Mouse (Mus musculus) adrenal gland, adult (tissue): Measurements from ENCODE around the gene Oxnad1.
A peak's percentile ranks its signal among the peaks of the same experiment; 100 is the strongest.
"Not testable (repeated sequence)": the region's sequence is repeated elsewhere in the genome, so short reads cannot be mapped to it uniquely, and the experiment has no call there.

Source experiments
- DNase-seq, 2 experiments: peaks; one replicate each; pipeline ENCODE4 v3.0.0; 2022 to 2023; ENCODE audit warnings: low spot score in 1 of 2; ENCODE audit not compliant: inconsistent age in 2 of 2

The Oxnad1 gene

DNA sequence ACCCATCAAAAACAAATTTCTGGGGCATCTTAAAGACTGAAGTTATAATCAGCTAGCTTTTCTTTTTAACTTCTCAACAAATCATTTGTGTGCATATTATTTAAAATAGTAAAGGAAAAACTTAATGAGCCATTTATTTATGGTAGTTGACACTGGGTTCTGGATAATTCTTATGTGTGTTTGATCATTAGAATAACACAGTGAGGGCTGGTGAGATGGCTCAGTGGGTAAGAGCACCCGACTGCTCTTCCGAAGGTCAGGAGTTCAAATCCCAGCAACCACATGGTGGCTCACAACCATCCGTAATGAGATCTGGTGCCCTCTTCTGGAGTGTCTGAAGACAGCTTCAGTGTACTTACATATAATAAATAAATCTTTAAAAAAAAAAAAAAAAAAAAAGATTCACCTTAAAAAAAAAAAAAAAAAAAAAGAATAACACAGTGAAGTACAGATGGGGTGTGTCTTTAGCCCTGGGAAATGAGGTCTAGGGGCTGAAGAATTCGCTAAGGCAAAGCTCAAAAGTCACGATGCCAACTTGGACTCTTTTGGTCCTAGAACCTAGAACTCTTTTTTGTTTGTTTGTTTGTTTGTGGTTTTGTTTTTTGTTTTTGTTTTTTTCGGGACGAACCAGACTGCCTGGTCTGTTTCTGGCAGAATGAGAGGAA is 2.5 kb downstream of the Oxnad1 start:
- not testable (repeated sequence) for DNase-seq

DNA sequence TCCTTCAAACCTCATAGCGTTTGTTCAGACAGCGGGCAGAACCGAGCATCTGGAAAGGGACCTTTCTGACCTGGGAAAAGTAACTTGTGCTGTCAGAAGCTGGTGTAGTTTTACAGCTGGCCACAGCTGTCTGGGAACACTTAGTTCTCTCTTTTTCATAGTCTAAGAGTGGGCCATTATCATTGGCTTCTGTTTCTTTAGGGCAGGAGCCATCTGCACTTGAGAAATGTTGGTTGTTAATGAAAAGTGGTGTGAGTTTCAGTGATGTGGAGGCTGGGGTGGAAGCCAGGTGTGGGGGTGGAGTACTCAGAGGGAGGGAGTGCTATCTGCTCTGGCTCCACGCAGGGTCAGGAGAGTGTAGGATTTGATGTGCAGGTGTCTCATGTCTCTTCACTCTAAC is 6.0 kb downstream of the Oxnad1 start:
- no peak for DNase-seq

DNA sequence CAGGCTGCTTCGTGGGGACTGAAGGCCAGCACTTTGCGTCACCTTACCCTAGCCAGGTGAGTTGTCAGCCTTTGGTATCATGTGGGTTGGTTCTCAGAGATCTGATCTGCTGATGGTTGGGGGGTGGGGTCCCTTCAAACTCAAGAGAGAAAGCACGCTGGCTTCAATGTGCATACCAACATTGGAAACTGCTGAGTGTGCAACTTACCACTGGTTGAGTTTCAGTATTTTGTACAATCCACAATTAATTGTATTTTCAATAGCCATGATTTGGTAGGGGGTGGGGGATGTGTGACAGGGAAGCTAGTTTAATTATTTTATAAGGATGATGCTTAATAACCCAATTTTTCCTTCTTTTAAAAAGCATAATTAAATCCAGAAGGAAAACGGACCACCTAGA is 6.5 kb downstream of the Oxnad1 start:
- no peak for DNase-seq

DNA sequence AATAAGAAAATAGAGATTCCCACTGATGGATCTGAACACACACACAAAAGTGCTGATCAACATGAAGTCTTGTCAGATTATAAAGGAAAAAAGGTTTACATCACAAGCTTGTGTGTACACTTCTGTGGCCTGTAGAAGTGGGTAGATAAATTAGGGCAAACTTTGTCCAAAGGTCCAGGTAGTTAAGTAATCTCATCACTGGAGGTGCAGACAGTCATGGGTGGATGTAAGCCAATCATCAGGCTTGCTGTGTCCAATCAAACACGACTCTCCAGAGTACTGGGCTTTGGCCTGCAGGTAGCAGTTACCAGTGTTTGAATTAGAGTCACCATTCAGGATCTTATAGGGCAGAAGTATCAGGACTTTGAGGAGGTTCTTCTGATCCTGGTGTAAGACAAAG is 7.8 kb downstream of the Oxnad1 start:
- DNase-seq: no peak

DNA sequence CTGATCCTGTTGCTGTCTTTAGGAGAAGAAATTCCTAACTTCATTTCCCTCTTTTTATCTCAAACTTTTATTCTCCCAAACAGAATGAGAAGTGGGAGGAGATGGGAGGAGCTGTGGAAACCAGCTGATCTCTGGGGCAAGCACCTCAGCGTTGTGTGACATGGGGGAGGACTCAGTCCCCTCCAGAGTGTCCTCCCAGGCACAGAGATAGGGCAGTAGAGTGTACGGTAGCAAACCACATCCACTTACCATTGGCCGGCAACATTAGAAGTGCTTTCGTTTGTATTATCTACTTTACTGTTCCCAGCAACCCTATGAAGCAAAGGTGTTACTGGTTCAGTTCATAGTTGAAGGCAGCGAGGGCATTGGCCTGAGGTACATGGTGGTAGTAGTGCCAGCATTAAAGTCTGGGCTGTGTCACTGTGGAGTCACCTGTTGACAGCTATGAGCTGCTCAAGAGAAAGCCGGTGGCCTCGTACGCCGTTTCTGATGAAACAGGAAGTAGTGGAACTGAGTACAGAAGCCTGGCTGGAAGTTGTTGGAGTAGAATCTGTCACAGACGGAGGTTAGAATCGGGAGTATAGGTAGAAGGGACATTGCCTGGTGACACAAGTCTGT is 8.4 kb downstream of the Oxnad1 start:
- DNase-seq: no peak

DNA sequence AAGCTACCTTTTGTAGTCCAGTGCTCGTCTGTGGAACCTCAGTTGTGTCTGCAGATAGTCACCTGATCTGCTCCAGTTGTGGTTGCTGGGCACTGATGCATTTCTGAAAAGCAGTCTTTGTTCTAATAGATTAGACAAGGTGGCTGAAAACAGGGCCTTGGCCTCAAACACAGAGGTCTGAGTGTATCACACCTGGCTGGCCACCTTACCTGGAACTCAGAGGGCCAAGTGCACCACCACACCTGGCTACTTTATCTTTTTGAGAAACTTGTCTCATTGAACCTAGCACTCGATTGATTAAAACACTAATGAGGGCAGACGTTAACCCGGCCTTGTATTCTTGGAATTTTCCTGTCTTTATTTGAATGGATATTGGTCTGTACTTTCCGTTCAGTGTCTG is 10.5 kb downstream of the Oxnad1 start:
- DNase-seq: no peak

DNA sequence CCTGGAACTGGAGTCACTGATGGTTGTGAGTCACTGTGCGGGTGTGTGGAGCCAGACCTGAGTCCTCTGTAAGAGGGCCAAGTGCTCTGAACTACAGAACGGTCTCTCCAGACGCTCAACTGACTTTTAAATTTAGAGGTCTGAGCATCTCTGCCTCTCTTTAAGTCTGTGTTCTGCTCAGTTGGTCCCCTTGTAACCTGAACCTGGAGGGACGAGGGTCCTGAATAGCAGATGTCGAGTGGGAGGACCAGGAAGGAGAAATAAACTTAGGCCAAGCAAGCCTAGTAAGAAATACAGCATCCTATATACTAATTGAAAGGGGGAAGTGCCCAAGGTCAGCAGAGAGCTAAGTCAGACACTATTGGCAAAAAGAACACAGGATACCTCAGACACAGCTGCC is 11.6 kb downstream of the Oxnad1 start:
- DNase-seq: no peak

DNA sequence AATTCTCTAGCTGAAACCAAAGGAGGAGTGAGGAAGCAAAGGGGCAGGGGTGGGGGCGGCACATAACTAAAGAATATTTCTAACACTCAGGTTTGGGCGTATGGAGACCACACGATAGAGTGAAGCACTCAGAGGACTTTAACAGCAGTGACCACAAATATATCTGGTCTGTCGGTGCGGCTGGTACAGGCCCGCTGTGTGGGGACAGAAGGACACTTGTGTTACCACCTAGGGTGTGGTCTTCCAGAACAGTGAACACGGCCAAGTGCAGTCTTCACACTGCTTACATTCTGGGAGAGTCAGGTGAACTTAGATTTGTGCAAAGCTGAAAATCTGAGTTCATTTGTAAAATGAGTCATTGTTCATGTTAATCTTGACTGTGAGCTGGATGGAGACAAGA is 12.5 kb downstream of the Oxnad1 start:
- no peak for DNase-seq

DNA sequence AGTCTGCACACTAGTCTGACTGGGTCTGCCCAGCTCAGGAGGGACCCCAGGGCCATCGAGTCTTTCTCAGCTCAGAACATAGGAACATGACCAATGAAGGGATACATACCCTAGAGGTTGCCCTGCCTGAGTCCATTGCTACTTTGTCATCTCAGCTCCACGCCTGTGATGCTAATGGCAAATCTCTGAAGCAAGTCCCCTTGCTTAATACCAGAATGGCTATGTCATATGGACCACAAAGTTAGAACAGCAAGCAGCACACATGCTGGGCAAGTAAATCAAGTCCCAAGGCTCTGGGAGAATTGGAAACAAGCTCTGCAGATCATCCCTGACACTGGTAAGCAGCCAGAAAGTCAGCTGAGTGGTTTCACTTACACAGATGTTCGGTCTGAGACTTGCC is 13.8 kb downstream of the Oxnad1 start:
- DNase-seq: no peak

DNA sequence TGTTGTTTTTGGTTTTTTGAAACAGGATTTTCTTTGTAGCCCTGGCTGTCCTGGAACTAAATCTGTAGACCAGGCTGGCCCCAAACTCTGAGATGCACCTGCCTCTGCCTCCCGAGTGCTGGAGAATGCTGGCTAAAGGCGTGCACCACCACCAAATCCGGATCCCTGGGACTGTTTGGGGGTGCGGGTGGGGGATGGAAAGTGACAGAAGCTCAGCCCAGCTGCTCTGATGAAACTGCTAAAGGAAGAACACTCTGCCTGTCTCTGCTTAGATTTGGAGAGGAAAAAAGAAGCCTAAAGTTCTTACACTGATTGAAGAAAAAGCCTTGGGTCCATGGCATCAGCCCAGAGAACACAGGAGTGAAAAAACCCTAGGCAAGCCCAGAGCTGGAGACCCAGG is 18.4 kb downstream of the Oxnad1 start:
- DNase-seq: no peak

DNA sequence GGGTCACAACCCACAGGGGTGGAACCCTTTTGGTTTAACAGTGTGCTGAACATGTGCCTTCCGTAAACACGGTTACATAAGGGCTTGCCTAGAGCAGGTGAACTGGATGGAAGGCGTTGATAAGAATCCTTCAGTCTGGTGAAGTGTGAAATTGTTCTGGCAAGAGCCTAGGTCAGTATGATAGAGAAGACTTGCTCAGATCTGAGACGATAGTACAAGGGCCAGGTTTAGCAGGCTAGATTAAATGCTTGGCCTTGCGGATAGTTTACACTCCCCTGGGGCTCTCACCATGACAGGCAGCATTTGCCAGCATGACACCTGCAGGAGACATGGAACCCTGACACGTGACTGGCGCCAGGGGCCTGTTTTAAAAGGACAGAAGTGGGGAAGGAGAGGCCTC is 20.5 kb downstream of the Oxnad1 start:
- no peak for DNase-seq

DNA sequence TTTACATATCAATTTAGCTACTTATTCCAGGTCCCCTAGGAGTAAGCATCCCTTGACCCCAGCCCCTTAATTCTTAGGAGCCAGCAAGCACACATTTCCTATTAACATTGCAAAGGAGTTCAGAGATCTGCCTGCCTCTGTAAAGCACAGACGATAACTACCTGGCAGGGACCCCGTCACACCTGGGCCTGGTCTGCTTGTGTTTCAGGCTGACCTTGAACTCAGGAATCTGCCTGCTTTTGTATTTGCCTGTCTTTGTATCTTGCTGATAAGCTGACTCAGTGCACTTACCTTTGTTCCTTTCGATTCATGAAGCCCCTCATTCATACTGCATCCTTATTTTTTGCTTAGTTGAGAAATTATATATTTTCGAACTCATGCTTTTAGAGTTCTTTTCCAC is 21.7 kb downstream of the Oxnad1 start:
- no peak for DNase-seq

DNA sequence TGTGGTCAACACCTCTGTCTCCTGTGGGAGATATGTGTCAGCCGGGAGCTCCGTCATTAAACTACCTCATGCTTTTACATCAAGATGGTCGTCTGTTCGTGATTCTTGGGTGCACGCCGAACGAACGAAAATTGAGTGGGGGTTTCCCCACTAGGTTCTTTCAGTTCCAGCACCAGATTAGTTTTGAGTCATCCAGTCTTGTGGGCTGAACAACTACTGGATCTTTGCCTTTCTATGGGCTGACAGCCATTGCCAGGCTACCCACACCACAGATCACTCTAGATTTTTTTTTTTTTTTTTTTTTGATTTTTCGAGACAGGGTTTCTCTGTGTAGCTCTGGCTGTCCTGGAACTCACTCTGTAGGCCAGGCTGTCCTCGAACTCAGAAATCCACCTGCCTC is 26.9 kb downstream of the Oxnad1 start:
- not testable (repeated sequence) for DNase-seq

DNA sequence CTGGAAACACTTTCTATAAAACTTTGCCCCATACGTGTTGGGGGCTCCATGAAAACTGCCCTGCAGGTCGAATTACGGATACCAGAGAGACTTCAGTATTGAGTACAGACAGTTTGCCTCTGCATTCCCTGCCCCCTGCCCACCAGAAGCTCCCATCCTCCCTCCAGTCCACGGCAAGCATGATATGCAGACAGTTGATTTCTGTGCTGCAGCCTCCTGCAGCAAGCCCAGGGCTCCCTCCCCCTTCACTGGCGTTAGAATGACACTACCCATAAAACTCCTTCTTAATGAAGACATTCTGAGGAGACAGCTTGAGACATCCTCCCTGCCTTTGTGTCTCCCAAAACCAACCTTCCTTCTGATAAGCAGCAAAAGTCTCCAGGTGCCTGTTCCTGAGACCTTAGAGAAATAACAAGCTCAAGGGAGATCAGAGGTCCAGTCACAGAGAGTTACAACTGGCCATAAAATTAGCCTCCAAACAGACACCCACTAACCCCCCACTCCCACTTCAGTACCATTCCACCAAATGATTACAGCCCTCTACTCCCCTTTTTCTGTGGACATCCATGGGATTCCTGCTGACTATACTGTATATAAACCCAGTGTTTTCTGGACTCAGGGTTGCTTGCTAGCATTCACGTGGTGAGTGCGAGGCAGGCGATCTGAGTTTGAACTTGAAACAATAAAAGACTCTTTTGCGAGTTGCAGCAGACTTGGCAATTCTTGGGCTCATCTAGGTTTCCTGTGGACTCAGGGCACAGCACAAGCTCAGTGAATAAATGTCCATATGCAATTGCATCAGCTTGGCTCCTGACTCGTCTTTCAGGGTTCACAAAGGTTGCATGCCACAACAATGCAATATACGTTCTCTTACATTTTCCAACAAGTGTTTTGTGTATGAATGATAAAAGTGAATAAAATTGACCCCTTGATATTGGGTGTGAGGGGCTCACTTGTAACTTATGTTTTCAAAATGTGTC is 36.1 kb downstream of the Oxnad1 start:
- DNase-seq: no peak

DNA sequence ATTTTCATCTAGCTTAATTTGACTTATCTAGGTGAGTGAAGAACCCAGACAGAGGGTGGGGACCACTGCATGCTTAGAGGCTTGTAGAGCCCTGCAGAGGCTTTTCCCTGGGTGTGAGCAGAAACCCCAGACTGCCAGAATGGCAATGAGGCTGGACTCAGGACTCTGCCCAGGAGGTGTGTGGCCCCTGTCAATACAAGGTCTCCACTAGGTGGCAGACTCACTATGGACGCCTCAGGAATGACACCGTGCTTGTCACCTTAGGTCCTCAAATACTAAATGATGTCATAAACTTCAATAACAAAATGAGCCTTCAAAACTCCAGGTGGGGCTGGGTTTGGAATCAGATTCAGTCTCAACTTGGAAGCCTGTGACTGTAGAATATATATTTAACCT is 36.7 kb downstream of the Oxnad1 start:
- DNase-seq: peak in 1 of 2 experiments; percentile 68

DNA sequence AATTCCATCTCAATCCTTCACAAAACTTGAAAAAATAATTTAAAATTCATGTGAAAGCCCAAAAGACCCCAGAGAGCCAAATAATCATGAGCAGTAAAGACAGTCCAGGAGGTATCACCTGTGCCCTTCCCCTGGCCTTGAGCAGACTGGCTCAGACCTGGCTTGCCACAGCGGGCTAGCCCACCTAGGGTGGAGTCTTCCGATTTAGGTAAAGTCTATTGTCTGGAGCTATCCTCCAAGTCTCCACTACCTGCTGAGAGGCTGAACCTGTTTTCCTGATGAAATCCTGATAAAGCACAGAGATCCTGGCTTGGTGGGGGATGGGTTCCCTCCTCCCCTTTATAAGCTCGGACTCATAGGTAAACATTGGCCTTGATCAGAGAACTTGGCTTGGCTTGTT is 39.1 kb downstream of the Oxnad1 start:
- no peak for DNase-seq

DNA sequence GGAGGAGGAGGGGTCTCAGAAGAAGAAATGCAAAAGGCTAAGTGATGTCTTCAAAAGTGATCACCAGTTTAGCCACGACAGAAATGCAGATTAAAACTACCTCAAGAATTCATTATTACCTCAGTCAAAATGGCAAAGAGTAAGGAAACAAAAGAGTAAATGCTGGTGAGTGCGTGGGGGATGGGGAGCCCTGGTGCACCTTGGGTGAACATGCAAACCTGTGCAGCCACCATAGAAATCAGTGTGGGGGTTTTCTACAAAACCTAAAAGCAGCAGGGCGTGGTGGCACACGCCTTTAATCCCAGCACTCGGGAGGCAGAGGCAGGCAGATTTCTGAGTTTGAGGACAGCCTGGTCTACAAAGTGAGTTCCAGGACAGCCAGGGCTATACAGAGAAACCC is 40.1 kb downstream of the Oxnad1 start:
- not testable (repeated sequence) for DNase-seq

DNA sequence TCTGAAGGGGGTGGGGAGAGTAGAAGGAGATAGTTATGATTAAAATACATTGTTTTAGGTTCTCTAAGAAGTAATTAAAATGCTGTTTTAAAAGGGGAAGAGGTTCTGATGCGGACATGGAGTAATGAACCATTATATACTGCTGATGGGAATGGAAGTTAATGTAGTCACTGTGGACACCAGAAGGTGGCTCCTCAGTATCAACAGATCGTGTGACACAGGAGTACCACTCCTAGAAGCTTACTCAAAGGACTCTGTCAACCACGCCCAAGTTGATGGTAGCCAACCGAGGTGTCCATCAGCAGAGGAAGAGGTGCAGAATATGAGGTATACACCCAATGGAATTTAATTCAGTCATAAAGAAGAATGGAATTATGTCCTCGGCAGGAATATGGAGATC is 43.2 kb downstream of the Oxnad1 start:
- DNase-seq: no peak

DNA sequence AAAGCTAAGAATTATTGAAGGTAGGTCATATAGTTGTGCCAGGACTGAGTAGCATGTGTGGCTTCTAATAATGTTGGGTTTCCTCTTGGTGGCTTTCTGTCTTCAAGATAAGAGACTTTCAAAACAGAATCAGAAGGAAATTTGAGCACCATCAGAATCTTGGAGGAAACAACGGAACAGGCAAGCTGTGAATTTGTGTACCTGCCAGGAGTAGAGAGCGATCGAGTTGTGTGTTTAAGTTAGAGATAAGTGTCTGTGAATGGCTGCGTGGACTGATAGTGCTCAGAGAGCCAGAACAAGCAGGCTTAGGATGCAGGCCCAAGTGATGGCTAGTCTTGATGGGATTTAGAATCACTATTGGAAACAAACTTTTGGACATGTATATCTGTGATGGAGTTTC is 46.7 kb downstream of the Oxnad1 start:
- no peak for DNase-seq

DNA sequence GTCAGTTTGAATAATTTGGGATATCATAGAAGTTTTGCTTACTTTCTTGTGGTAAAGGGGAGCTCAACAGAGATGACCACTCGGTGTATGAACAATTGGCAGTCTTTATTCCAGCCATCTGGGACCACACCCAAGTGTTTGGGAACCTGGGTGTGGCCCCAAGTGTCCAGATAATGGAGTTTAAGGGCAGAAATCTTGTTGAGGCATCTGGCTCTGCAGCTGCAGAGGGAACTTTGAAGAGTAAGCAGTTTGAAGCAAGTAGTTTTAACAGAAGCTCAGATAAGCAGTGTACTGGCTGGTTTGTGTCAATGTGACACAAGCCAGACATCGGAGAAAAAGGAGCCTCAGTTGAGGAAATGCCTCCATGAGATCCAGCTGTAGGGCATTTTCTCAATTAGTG is 49.1 kb downstream of the Oxnad1 start:
- no peak for DNase-seq

DNA sequence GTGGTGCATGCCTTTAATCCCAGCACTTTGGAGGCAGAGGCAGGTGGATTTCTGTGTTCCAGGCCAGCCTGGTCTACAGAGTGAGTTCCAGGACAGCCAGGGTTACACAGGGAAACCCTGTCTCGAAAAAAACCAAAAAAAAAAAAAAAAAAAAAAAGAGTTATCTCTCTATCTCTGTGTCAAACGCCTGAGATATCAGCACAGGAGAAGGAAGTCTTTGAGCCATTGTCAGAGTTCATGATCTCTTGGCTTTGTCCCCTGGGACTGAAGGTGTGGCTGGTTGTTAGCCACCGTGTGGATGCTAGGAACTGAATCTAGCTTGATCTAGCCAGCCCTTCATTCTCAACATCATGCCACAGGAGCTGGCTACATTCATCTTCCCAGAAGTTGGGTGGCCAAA is 51.3 kb downstream of the Oxnad1 start:
- DNase-seq: not testable (repeated sequence)

DNA sequence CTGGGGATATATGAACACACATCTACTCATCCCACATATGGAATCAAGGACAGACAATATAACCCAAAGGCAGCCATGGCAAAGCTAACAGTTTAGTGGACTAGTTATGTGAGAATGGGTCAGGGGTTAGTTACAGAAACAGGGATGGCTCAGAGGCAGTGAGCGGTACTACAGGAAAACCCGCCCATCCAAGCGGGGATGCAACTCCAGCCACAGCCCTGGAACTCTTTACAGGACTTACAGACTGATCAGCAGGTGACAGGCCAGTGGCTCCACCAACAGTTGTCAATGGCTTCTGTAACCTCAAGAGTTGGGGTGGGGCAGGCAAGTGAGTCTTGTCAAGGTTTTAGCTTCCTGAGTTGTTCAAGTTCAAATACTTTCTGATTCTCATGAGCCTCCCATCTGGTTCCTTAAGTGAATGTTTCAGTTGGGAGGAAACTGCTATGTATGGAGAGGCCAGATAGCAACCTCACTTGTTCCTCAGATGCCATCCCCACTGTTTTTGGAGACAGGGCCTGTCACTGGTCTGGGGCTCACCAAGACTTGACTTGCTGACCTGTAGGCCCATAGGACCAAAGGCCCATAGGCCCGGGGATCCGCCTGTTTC is 55.3 kb downstream of the Oxnad1 start:
- DNase-seq: no peak
